Mouse (Mus musculus) heart, embryonic 13.5 days (tissue): ENCODE measurements around the gene Tns3. TPM values are rescaled to one million over a fixed set of nuclear protein-coding genes. Genes with fewer than 3 reads are reported as not detected.
A peak's percentile ranks its signal among the peaks of the same experiment; 100 is the strongest.

ENCODE experiments used
- ATAC-seq: fragments of 200-750 bp; cut with Nextera tagmentation; 2 replicates; pipeline ENCODE4 v1.8.0; 2017; ENCODE audit warnings: moderate TSS enrichment; ENCODE audit not compliant: insufficient number of reproducible peaks, low FRiP score, low TSS enrichment; ENCODE audit errors: extremely low read depth
- H3K27ac ChIP-seq: fragments of 300-500 bp; sonication (generic); replicated peaks from 2 replicates; pipeline ENCODE4 v1.5.1; 2015; ENCODE audit warnings: moderate library complexity, mild to moderate bottlenecking, inconsistent platforms
- H3K27me3 ChIP-seq: fragments of 300-500 bp; sonication (generic); replicated peaks from 2 replicates; pipeline ENCODE4 v1.6.1; 2015; ENCODE audit warnings: mild to moderate bottlenecking, inconsistent platforms
- H3K36me3 ChIP-seq: fragments of 300-500 bp; sonication (generic); 2 replicates; pipeline ENCODE4 v1.6.1; 2015; ENCODE audit warnings: mild to moderate bottlenecking, inconsistent platforms
- H3K4me1 ChIP-seq: fragments of 300-500 bp; sonication (generic); 2 replicates; pipeline ENCODE4 v1.6.1; 2015; ENCODE audit warnings: inconsistent platforms
- H3K4me2 ChIP-seq: fragments of 300-500 bp; sonication (generic); 2 replicates; pipeline ENCODE4 v1.6.1; 2015; ENCODE audit warnings: inconsistent platforms, mild to moderate bottlenecking, moderate library complexity
- H3K4me3 ChIP-seq: fragments of 300-500 bp; sonication (generic); 2 replicates; pipeline ENCODE4 v1.5.1; 2015; ENCODE audit warnings: moderate library complexity, mild to moderate bottlenecking, inconsistent platforms
- H3K9ac ChIP-seq: fragments of 300-500 bp; sonication (generic); 2 replicates; pipeline ENCODE4 v1.6.1; 2015; ENCODE audit warnings: inconsistent platforms, mild to moderate bottlenecking, moderate library complexity
- H3K9me3 ChIP-seq: fragments of 300-500 bp; sonication (generic); 2 replicates; pipeline ENCODE4 v1.6.1; 2016; ENCODE audit warnings: inconsistent platforms
- WGBS: fragments of 180-500 bp; shearing (Covaris S2); methylation state at CpG from one replicate; pipeline ENCODE4 v1.1.7; 2015; ENCODE audit warnings: mixed read lengths; 5-methylcytosine and 5-hydroxymethylcytosine counted together
- polyA plus RNA-seq: library from polyadenylated mRNA; unstranded; fragments of >200 nt; fragmentation: Nextera tagmentation; extraction: Ambion mirVana; gene quantifications from 2 replicates; pipeline ENCODE4 v1.2.1, GENCODE M21; 2015

Tns3 gene
- polyA plus RNA-seq, 1 experiment from 2014 or later = 15.2 TPM

DNA sequence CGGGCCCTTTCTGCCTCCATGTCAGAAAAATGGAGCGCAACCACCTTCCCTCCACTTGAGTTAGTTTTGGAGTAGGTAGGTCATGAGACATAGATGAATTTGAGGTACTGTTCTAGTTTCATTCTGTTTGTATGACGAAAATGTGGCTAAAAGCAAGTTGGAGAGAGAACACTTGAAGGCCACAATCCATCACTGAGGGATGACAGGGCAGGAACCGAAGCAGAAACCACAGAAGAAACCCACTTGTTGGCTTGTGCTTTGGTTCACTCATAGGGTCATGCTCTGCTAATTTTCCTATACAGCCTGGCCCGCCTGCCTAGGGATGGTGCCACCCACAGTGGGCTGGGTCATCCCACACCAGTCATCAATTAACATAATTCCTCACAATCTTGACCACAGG lies 14.9 kb upstream of the Tns3 start:
- Histone ChIP-seq H3K36me3 (no peaks in the 10 kb centered on the region), H3K4me1 (peaks cover 34% of the 10 kb centered on the region), H3K4me2 (no peak overlapping the region), H3K4me3 (no peak overlapping the region), H3K27ac (no peak overlapping the region), H3K9ac (no peak overlapping the region), H3K9me3 (no peaks in the 10 kb centered on the region), H3K27me3 (no peaks in the 10 kb centered on the region)
- 86% methylated on average over 5 of the region's 5 CpGs for WGBS
- ATAC-seq = no peak

DNA sequence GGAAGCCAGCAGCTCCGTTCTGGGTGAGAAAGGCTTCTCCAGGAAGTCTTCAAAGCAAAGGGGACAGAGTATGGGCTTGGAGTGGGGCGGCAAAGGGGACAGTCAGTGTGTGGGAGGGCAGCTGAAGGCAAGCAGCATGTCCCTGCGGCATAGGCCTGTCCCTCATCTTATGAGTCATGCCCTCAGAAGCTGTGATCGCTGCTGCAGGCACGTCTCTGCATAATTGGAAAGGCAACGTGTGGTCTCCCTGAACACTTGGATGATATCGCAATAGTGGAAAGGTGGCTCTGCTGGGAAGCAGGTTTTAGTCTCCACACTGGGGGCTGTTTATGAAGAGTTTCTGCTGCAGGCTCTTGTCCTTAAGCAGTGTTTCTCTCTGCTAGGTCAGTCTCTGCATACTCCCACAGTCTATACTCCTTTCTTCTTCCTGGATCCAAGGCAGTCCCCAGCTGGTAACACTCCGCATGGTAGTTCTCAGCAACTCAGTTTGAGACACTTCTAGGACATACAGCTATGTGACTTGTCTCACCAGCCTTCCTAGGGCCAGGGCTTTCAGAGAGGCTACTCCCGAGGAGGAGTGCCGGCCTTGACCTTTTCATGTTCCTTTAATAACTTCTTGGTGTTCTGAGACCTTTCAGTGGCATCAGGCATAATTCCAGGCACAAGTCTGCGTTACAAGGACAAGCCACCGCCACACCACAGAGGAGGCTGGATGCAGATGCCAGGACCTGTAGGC lies 14.1 kb upstream of the Tns3 start:
- Histone ChIP-seq H3K27me3 (no peaks in the 10 kb centered on the region), H3K4me2 (no peak overlapping the region), H3K36me3 (no peaks in the 10 kb centered on the region), H3K9ac (no peak overlapping the region), H3K4me1 (peaks cover 34% of the 10 kb centered on the region), H3K9me3 (no peaks in the 10 kb centered on the region), H3K4me3 (no peak overlapping the region), H3K27ac (0 out of 2 replicates have a peak overlapping the region, but pooled peaks have one; percentile 8)
- 0 out of 2 replicates have a peak, but pooled peaks have one; percentile 38 for ATAC-seq
- 70% methylated on average over 12 of the region's 12 CpGs for WGBS

- no peaks in the 10 kb centered on the region for H3K36me3 ChIP-seq
Observed at GRCm38 (mm10) chr11:8675701-8676474, 11.6 kb upstream of the Tns3 start.

DNA sequence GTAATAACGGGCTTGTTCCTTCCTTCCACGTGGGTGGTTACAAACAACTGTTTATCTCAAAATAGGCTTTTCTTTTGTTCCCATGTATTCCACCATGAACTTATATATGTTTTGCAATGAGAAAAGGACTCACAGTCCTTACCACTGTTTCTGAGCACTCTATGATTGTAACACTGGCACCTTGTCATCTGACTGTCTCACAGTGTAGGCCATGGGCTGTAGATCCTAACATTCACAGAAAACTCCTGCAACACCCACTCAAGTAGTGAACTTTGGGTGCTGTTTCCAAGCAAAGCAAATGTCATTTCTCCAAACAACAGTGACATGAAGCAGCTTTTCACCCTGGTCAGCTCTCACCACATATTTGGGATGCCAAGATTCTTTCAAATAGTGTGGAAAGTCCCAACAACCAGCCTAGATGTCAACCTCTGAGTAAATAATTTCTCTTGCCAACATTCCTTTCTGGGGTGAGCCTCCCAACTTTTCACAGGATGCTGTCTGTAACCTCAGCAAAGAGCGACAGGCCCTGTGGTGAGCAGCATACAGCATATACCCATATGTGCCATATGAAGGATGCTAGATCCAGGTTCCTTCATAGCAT lies 10.3 kb upstream of the Tns3 start:
- Histone ChIP-seq H3K4me3 (no peak overlapping the region), H3K9ac (no peak overlapping the region), H3K4me2 (no peak overlapping the region), H3K27ac (no peak overlapping the region), H3K4me1 (peaks cover 17% of the 10 kb centered on the region), H3K36me3 (no peaks in the 10 kb centered on the region), H3K27me3 (no peaks in the 10 kb centered on the region), H3K9me3 (no peaks in the 10 kb centered on the region)
- WGBS = 72% methylated on average over 3 of the region's 3 CpGs
- ATAC-seq = no peak

More at GRCm38 (mm10) chr11:8675701-8676474, 11.6 kb upstream of the Tns3 start:
- 81% methylated on average over 6 of the region's 6 CpGs for WGBS
- Histone ChIP-seq H3K9me3 (no peaks in the 10 kb centered on the region), H3K27ac (no peak overlapping the region), H3K4me3 (no peak overlapping the region), H3K4me1 (peaks cover 24% of the 10 kb centered on the region), H3K4me2 (no peak overlapping the region), H3K27me3 (no peaks in the 10 kb centered on the region), H3K9ac (no peak overlapping the region)
- ATAC-seq = no peak

GRCm38 (mm10) chr11:8671698-8672097 lies 7.4 kb upstream of the Tns3 start:
- Histone ChIP-seq H3K9me3 (no peaks in the 10 kb centered on the region), H3K9ac (no peak overlapping the region), H3K27me3 (peaks cover 2% of the 10 kb centered on the region; the same call in 1 of the 2 replicates), H3K4me1 (peaks cover 12% of the 10 kb centered on the region), H3K36me3 (no peaks in the 10 kb centered on the region), H3K4me3 (no peak overlapping the region), H3K27ac (no peak overlapping the region), H3K4me2 (no peak overlapping the region)
- 73% methylated on average over 4 of the region's 4 CpGs for WGBS
- ATAC-seq = no peak

GRCm38 (mm10) chr11:8669138-8669537 lies 4.8 kb upstream of the Tns3 start:
- Histone ChIP-seq H3K36me3 (no peaks in the 10 kb centered on the region), H3K27ac (no peak overlapping the region), H3K9me3 (no peaks in the 10 kb centered on the region), H3K9ac (no peak overlapping the region), H3K4me1 (peaks cover 6% of the 10 kb centered on the region), H3K4me3 (no peak overlapping the region), H3K4me2 (no peak overlapping the region), H3K27me3 (peaks cover 23% of the 10 kb centered on the region)
- WGBS = 78% methylated on average over 2 of the region's 2 CpGs
- ATAC-seq = no peak

GRCm38 (mm10) chr11:8664797-8665196 lies 462 bp upstream of the Tns3 start:
- ATAC-seq = no peak
- H3K27me3 ChIP-seq = peaks cover 23% of the 10 kb centered on the region
- no peak overlapping the region for H3K27ac ChIP-seq
- peak overlapping the region; percentile 89 for H3K4me2 ChIP-seq
- peak overlapping the region; percentile 95 for H3K9ac ChIP-seq
- peak overlapping the region; percentile 75 for H3K4me3 ChIP-seq
- H3K36me3 ChIP-seq = 0 out of 2 replicates have a peak, but pooled peaks cover 3% of the 10 kb centered on the region
- no peaks in the 10 kb centered on the region for H3K9me3 ChIP-seq
- H3K4me1 ChIP-seq = peaks cover 38% of the 10 kb centered on the region
- WGBS = 44% methylated on average over 5 of the region's 5 CpGs

GRCm38 (mm10) chr11:8663444-8664392 lies 617 bp downstream of the Tns3 start:
- 1% methylated on average over 52 of the region's 52 CpGs for WGBS
- H3K4me1 ChIP-seq = peaks cover 48% of the 10 kb centered on the region
- peak overlapping the region; percentile 87 for H3K27ac ChIP-seq
- H3K4me3 ChIP-seq = peak overlapping the region; percentile 75
- peak overlapping the region; percentile 95 for H3K9ac ChIP-seq
- peaks cover 9% of the 10 kb centered on the region; the same call in 1 of the 2 replicates for H3K36me3 ChIP-seq
- H3K4me2 ChIP-seq = peak overlapping the region; percentile 89
- no peaks in the 10 kb centered on the region for H3K9me3 ChIP-seq
- peaks cover 23% of the 10 kb centered on the region for H3K27me3 ChIP-seq
- ATAC-seq = peak; percentile 23; the same call in 1 of the 2 replicates

GRCm38 (mm10) chr11:8662706-8663429 lies 1.5 kb downstream of the Tns3 start:
- ATAC-seq = no peak

DNA sequence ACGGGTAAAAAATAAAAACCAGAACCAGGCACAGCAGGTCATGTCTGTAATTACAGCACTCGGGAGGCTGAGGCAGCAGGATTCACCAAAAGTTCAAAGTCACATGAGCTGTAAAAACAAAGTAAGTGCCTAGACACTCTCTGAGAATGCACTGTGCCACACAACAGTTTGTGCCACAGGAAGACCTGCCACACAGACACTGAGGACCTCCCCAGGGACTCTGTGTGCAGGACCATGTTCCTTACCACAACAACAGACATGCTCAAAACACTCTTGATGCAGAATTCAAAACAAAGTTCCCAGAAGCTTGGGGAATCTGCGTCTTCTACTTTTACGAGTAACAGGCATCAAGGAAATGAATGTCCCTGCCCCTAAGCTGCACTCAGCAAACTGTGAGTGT lies 3.4 kb downstream of the Tns3 start:
- H3K4me2 ChIP-seq = no peak overlapping the region
- H3K36me3 ChIP-seq = peaks cover 17% of the 10 kb centered on the region; the same call in 1 of the 2 replicates
- no peaks in the 10 kb centered on the region for H3K9me3 ChIP-seq
- no peak overlapping the region for H3K4me3 ChIP-seq
- 76% methylated on average over 4 of the region's 4 CpGs for WGBS
- H3K27me3 ChIP-seq = peaks cover 14% of the 10 kb centered on the region
- no peak overlapping the region for H3K27ac ChIP-seq
- H3K9ac ChIP-seq = no peak overlapping the region
- ATAC-seq = no peak
- H3K4me1 ChIP-seq = peaks cover 60% of the 10 kb centered on the region

More at GRCm38 (mm10) chr11:8662706-8663429, 1.5 kb downstream of the Tns3 start:
- no peaks in the 10 kb centered on the region for H3K9me3 ChIP-seq
- peaks cover 51% of the 10 kb centered on the region for H3K4me1 ChIP-seq
- peak overlapping the region; percentile 75 for H3K4me3 ChIP-seq
- WGBS = 58% methylated on average over 4 of the region's 4 CpGs
- peaks cover 17% of the 10 kb centered on the region; the same call in 1 of the 2 replicates for H3K36me3 ChIP-seq
- peak overlapping the region; percentile 89 for H3K4me2 ChIP-seq
- peak overlapping the region; percentile 87 for H3K27ac ChIP-seq
- H3K27me3 ChIP-seq = peaks cover 23% of the 10 kb centered on the region
- H3K9ac ChIP-seq = peak overlapping the region; percentile 95
